Mouse (Mus musculus): ENCODE measurements around the gene Fstl4.

Gene Fstl4

DNA sequence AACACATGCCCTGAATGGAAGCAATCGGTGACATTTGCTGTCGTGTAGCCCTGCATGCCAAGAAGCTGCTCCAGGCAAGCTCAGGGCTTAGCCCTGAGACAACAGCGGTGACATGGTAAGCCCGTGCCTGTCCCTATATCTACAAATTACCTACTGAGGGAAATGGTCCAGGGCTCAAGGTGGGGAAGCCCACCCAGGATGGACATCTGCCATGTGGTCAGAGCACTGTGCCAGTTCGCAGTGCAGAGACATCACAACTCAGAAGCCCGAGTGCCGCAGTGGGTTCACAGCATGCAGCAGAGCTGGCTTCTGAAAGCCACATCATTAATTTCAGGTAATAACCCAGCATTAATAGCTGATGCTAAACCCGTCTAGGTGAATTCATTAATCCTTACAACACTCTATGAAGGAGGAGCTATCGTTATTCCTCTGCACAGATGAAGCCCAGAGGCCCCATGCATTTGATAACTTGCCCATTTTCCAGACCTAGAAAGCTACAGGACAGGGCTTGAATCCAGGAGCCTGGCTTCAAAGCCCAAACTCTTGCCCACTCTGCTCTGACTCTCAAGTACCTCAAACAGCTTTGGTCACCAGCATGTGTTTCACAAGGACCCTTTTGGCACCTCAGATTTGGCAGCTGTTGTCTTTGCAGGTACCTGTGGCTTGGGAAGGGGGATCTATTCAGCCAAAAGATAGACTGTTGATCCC is 321.6 kb downstream of the Fstl4 start:
- no peak for DNase-seq (ENCODE audit: low read depth, low spot score)

DNA sequence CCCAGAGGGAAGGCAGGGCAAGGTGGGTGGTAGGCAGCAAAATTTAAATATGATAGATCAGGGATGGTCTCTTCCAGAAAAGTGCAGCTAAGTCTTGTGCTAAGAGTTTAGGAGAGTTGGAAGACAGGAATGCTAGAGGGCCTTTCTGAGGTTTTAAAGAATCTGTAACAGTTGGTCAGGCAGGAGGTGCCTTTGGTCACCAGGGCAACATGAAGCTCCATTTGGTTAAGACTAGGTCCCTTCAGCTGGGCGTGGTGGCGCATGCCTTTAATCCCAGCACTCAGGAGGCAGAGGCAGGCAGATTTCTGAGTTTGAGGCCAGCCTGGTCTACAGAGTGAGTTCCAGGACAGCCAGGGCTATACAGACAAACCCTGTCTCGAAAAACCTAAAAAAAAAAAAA is 323.5 kb downstream of the Fstl4 start:
- peak; percentile 67 for DNase-seq (ENCODE audit: low read depth, low spot score)

DNA sequence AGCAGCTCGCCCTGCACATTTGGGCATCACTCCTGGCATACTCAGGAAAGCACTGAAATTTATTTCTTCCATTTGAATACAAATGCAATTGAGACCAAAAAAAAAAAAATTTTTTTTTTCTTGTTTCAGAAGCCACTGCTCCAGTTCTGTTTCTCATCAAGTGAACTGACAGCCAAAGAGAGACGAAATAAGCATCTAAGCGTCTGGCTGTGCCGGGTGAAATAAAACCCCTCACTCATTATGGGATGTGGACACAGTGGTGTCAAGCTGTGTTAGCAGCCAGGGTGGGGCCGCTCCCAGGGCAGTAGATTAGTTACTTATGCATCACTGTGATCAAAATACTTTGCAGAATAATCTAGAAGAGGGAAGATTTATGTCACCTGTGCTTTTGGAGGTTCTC is 327.2 kb downstream of the Fstl4 start:
- no peak for DNase-seq (ENCODE audit: low read depth, low spot score)

DNA sequence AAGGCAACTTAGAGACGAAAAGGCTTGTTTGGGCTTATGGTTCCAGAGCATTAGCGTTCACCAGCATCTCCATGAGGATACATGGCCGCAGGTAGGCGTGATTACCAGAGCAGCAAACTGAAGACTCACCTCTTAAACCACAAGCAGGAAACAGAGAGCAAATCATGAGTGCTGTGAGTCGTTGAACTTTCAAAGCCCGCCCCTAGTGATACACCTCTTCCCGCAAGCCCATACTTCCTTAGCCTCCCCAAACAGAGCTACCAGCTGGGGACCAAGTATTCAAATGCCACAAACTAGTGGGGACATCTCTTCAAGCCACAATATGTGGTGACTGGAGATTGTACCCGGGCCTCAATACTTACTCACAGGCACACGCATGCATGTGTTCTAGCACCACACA is 332.4 kb downstream of the Fstl4 start:
- DNase-seq (ENCODE audit: low read depth, low spot score): no peak

DNA sequence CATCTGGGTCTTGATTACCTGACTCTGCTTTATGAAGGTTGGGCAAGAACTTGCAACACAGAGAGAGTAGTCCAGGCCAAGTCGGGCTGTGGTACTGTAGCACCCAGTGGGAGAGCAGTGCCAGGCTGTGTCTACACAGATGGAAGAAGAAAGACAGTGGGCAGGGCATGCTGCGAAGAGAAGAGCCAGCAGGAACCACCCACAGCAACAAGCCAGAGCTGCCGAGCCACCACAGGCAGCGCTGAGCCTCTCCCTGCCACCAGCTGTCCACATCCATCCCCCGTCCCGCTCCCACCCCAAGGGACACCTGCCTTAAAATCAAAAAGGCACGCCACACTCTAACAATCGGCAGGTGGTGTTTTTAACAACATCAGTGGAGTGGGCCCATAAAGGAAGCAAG is 332.9 kb downstream of the Fstl4 start:
- no peak for DNase-seq (ENCODE audit: low read depth, low spot score)

DNA sequence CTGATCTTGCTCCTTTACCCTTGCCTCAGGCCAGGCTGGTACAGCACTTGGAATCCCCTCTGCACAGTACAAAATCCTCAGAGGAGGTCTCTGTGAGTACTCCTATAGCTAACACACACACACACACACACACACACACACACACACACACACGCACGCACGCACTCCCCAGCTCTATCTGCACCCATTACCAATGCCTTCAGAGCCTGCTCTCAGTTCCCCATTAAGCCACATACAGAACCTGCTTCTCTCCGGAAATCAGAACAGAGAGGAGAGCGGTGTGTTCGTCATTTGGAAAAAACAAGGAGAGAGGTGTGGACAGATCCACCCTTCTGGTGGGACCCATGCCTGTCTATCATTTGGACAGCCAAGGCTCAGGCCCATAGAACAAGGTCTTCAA is 333.4 kb downstream of the Fstl4 start:
- no peak for DNase-seq (ENCODE audit: low read depth, low spot score)

DNA sequence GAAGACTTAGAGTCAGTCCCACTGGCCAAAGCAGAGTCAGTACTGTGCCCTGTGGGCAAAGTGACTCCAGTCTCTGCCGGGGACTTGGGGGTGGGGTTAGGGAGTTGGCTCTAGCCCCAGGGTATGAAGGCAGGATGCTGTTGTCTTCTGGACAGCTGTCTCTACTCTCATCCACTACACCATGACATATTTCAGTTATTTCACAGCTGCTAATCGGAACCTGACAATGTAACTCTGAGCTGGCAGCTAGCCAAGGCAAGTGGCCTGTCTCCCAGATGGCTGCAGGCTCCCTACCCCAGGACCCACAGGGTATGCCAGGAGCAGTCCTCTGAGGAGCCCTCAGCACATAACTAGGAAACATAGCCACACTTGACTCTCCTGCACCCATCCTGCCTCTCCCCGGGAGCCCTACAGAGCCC is 334.4 kb downstream of the Fstl4 start:
- DNase-seq (ENCODE audit: low read depth, low spot score): no peak

DNA sequence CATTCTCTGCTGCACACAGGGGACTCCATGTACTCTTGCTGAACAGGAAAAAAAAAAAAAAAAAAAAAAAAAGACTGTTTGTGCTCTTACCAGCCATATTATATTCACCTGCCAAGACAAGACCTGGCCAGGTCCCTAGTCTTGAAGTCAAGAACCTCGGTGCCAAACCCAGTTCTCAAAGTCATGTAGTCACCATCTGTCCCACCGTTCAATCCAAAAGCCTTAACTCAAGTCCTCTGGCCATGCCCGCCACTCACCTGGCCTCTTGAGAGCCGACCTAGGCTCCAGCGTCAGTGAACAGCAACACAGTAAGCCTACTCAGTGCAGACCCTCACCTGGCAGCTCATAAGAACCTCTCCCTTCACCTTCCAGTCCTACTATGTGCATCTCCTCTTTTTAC is 334.9 kb downstream of the Fstl4 start:
- no peak for DNase-seq (ENCODE audit: low read depth, low spot score)

DNA sequence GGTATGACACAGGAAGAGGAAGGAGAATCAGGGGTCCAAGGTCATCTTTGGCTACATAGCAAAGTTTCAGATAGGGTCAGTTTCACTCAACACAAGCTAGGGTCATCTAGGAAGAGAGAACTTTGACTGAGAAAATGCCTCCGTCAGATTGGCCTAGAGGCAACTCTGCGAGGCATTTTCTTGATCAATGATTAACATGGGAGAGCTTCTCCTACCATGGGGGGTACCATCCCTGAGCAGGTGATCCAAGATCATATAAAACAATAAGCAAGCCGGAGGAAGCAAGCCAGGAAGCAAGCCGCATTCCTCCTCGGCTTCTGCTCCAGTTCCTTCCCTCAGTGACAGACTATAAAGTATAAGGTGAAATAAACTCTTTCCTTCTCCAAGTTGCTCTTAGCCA is 337.3 kb downstream of the Fstl4 start:
- no peak for DNase-seq (ENCODE audit: low read depth, low spot score)

DNA sequence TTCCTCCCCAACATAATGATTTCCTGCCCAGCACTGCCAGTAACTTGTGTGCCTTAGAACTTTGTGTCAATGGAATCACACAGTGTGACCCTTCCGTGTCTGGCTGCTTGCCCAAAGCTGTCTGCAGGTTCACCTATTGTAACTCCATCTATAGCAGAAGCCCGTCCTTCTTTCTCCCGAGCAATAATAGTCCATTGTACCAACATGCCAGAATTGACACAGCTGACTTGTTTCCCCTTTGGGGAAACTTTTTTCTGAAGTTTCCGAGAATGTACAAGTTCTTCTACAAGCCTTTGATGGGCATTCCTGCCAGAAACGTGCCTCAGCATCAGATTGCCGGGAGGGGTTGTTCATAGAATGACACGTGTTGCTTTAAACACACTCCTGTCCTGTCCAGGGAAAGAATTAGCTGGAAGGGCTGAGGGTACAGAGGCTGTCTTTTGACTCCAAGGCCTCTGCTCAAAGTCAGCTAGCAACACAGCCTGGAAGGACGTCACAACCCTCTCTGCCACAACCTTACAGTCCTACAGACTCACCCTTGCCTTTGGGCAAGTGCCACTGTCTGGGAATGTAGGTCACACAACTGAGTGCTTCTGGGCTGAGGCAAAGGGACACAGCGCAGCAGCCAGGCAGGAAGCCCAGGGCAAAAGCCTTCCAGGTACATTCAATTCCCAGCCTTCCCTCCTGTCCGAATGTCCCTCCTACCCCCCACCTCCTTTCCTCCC is 339.3 kb downstream of the Fstl4 start:
- DNase-seq (ENCODE audit: low read depth, low spot score): no peak

DNA sequence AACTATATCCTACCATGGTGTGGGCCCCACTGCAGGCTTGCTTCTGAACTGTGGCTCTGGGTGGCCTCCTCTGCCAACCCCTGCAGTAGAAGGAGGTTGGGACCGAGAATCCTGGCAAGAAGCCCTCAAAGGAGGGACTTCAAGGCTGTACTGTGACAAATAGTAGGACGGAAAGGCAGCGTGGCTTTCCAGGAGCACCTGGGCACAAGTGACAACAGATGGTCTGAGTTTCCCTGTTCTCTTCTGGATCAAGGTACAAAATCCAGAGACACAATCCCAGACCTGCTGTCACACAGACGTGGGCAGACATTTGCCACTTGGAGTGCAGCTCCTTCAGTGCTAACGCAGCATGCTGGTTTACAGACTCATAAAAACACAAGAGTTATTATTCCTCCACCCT is 343.3 kb downstream of the Fstl4 start:
- no peak for DNase-seq (ENCODE audit: low read depth, low spot score)

DNA sequence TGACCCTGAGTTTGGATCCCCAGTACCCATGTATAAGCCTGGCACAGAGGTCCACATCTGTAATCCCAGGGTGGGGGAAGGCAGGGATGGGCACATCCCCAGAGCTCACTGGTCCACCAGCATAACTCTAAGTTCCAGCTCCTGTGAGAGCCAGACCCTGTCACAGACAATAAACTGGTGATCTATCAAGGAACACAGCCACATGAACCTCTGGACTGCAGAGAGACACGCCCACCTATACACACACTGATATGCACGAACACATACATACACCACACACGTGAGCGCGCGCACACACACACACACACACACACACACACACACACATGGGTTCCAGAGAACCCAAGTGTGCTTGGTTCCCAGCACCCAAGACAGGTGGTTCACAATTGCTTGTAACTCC is 344.4 kb downstream of the Fstl4 start:
- no peak for DNase-seq (ENCODE audit: low read depth, low spot score)

DNA sequence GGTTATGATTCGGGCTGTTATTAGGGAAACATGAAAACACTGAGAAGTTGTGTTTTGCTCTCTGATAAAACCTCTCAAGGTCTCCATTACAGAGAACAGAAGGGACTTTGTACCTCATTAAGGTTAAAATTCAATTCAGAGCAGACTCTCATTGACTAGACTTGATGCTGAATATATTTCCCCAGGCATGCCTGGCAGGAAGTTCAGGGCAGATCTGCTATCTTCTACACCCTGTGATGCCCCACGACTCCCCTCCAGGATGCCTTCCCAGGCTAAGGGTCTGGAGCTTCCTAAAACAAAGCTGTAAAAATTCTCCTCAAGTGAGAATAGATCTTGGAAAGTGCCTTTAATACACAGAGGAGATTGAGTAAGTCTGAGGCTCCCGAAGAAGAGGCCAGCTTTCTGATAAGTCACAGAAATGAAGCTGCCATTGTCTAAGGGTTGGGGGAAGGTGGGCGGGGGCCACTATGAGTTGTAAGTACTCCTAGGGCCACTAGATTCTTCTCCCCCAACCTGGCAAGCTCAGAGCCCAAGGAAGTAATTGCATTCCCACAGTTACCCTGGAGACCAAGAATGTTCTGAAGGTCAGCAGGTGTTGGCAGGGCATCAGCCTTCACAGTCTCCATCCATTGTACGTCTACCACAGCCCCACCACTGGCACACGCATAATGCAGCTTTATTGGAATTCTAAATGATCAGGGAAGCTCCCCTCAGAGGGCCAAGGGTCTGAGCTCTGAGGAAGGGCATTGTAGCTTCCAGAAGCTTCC is 345.4 kb downstream of the Fstl4 start:
- DNase-seq (ENCODE audit: low read depth, low spot score): peak; percentile 9

DNA sequence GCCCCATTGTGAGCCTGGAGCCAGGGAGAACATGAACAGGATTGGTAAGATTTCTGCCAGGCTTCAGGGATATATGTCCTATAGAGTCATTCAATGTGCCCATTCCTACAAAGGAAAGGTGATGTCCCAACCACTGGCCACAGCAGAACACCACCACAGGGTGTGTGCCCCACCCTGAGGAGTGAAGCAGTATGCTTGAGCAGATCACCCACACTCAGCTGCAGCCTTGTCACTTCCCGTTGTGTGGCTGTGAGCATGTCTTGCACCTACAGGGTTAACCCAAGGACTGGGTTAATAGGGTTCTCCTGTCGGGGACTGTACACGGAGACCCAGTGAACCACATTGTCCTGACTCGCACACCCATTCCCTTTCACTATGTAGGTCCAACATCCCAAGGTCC is 351.3 kb downstream of the Fstl4 start:
- no peak for DNase-seq (ENCODE audit: low read depth, low spot score)

DNA sequence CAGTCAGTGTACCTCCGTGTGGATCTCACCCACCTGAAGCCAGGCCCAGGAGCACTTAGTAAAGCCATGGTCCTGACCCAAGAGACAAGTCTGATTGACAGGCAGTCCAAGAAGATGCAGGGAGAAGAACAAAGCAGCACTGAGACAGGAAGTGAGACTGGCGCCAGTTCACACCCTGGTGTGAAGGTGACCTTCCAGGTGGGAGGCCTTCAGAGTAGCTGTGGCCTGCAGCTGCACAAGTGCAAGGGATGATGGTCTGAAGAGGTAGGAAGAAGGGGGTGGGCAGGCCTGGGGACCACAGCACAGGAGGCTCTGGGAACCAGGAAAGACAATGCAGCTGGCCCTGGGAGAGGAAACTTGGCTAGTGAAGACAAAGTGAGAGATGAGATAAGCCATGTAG is 351.9 kb downstream of the Fstl4 start:
- DNase-seq (ENCODE audit: low read depth, low spot score): peak; percentile 50

DNA sequence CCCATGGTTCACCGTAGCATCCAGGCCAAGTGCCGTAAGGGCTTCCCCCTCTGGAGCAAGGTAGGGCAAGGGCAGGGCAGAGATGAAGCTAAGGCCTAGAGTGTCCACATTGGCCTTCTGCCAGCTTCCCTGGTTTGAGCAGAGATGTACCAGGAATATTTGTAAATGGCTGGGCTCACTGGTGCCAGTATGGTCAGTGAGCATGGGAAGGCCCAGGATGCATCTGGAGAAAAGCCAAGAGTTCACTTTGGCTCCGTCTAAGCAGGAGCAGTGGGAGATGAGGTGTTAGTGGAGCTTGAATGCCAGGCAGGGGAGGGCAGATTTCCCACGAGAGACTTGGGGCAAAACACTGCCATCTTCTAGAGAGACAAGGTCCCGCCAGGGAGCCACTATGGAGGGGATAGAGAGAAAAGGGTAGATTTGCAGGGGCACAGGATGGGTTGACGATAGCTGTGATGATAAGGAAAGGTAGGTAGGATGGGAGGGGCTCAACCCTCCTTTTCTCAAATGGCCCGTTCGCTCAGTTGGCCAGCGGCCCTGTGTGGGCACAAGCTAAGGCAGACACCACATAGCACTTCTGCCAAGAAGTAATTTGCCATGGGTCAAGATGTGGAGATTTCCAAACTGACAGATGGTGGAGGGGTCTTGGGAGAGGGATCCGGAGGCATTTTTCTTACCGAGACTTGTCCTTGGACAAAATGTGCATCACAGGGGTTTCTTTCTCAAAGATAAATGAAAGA is 354.0 kb downstream of the Fstl4 start:
- DNase-seq (ENCODE audit: low read depth, low spot score): no peak

DNA sequence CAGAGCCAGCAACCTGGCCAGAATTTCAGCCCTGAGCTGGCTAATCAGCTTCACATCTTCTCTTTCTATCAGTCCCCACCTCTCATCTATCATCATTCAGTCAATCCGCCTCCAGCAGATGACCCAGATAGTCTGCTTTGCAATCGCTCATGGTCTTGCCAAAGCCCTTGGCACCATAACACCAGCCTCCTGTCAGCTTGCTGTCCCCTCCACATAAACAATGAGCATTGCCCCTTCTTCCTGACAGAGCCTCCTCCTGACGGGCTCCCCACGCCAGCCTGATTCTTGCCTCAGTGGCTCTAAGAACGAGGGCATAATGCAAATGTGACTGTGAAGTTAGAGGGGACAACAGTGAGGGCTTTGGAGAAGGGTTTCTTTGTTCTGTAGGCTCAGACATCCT is 355.5 kb downstream of the Fstl4 start:
- no peak for DNase-seq (ENCODE audit: low read depth, low spot score)

DNA sequence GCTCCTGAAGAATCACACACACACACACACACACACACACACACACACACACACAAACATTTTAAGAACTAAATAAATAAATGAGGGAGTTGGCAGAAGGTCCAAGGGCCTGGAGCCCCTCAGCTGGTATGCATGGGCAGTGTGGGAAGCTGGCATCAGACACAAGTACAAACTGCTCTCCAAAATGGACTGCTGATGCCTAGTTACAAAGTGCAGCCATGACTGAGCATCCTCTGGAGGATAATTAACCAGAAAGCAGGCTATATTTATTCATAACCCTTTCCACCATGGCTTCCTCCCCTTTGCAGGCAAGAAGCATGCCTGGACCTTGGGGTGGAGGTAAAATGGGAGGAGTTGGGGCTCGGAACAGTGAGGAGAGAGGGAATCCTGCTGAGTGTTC is 356.8 kb downstream of the Fstl4 start:
- no peak for DNase-seq (ENCODE audit: low read depth, low spot score)

DNA sequence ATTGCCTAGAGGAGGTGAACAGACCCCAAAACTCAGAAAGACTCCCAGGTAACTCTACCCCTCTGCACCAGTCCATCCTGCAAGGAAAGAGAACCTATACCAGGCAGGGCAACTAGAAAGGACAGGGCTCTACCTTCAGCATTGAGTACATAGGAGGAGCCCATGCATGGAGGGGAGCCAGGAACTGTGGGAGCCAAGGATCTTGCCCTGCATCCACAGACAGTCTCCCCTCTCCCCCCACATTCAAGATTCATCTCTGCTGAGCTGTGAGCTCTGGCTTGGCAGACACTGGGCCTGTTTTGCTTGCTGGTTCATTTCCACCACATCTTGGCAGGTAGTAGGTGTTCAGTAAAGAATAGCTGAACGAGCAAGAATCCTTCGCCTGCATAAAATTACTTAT is 360.4 kb downstream of the Fstl4 start:
- DNase-seq (ENCODE audit: low read depth, low spot score): no peak

DNA sequence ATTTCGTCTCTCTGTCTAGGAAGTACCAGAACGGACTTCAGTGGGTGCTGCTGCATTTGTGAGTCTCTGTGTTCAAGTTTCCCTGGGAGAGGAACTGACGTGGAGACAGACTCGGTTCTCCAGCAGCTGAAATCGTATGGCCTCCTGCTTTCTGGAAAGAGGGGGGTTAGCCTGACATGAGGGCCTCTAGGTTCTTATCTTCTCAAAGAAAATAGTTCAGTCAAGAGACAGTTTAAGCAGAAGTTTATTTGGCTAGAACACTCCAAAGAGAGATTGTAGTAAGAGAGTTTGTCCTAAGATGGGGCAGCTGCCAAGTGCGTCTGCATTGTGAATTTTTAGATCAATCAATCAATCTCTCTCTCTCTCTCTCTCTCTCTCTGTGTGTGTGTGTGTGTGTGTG is 362.2 kb downstream of the Fstl4 start:
- DNase-seq (ENCODE audit: low read depth, low spot score): no peak

DNA sequence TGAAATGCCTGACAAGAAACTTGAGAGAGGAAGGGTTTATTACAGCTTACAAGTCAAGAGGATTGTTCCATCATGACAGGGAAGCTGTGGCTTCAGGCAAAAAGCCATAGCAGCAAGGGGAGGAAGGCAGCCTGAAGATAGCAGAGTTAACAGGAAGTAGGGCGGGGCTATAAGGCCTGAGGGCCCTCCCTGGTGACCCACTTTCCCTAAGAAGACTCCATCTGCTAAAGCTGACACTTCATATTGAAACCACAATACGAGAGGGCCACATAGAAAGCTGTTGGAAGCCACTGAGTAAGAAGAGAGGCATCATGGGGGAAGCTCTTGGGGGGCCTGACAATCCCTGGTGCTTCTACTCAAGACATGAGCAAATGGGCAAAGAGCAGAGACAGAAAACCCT is 364.2 kb downstream of the Fstl4 start:
- no peak for DNase-seq (ENCODE audit: low read depth, low spot score)

DNA sequence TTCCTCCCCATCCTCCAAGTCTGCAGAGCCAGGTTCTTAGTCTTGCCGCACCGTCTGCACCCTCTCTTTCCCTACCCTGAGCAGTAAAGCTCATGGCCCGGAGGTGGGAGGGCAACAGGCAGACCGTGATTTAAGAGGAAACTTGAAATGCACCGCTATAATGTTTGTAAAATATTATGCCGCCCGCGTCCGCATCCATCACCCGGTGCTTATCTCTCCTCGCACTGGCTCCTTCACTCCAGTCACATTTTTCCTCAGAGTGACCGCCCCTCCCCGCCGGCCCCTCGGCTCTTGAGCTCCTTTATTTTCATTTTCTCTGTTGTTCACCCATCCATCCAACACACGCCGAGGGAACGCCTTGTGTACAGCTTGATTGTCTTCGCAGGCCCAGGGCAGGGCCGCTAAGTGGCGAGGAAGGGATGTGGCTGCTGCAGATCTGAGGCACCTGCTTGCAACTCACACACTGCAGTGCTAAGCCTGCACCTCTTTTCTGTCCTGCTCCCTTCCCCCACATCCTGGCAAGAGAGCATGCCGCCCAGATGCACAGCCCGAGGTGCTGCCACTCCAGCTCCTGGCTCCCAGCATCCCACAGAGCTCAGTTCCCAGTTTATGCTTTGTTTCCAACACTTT is 368.1 kb downstream of the Fstl4 start:
- DNase-seq (ENCODE audit: low read depth, low spot score): no peak

Data from R1 (cell line).